Mouse (Mus musculus) lung, embryonic 14.5 days (tissue): ENCODE data around the gene Zfp512b. TPM values are rescaled to one million over a fixed set of nuclear protein-coding genes. Genes with fewer than 3 reads are reported as not detected.

Source experiments
- ATAC-seq: fragments of 200-750 bp; cut with Nextera tagmentation; 2 replicates; pipeline ENCODE4 v1.8.0; 2017; ENCODE audit warnings: mild to moderate bottlenecking, moderate TSS enrichment, moderate library complexity; ENCODE audit not compliant: insufficient read depth
- DNase-seq: peaks from one replicate; pipeline ENCODE4 v3.0.0-alpha.2; 2015
- H3K27ac ChIP-seq: fragments of 300-500 bp; sonication (generic); 2 replicates; pipeline ENCODE4 v1.5.1; 2014; ENCODE audit warnings: low read depth, mild to moderate bottlenecking, moderate library complexity
- H3K27me3 ChIP-seq: fragments of 300-500 bp; sonication (generic); 2 replicates; pipeline ENCODE4 v1.6.1; 2014; ENCODE audit warnings: low read length, control low read depth; ENCODE audit not compliant: insufficient read depth
- H3K36me3 ChIP-seq: fragments of 300-500 bp; sonication (generic); 2 replicates; pipeline ENCODE4 v1.6.1; 2014; ENCODE audit warnings: control low read depth; ENCODE audit not compliant: insufficient read depth
- H3K4me1 ChIP-seq: fragments of 300-500 bp; sonication (generic); 2 replicates; pipeline ENCODE4 v1.6.1; 2014; ENCODE audit warnings: antibody characterized with exemption, control low read depth; ENCODE audit not compliant: insufficient read depth
- H3K4me2 ChIP-seq: fragments of 300-500 bp; sonication (generic); 2 replicates; pipeline ENCODE4 v1.6.1; 2014; ENCODE audit warnings: mild to moderate bottlenecking
- H3K4me3 ChIP-seq: fragments of 300-500 bp; sonication (generic); 2 replicates; pipeline ENCODE4 v1.5.1; 2014; ENCODE audit warnings: low read depth, low read length
- H3K9ac ChIP-seq: fragments of 300-500 bp; sonication (generic); 2 replicates; pipeline ENCODE4 v1.6.1; 2014
- H3K9me3 ChIP-seq: fragments of 300-500 bp; sonication (generic); 2 replicates; pipeline ENCODE4 v1.6.1; 2016; ENCODE audit warnings: low read depth, low read length, control low read depth
- CTCF ChIP-seq: IDR thresholded peaks from 2 replicates; pipeline ENCODE4 v1.5.1; 2016; ENCODE audit warnings: antibody characterized with exemption, low read depth
- WGBS: fragments of 180-500 bp; shearing (Covaris S2); extraction: QIAGEN DNeasy Blood & Tissue Kit; methylation state at CpG from one replicate; pipeline ENCODE4 v1.1.7; 2014; 5-methylcytosine and 5-hydroxymethylcytosine counted together
- polyA plus RNA-seq: library from polyadenylated mRNA; unstranded; fragments of >200 nt; fragmentation: Nextera tagmentation; extraction: Ambion mirVana; gene quantifications from 2 replicates; pipeline ENCODE4 v1.2.1, GENCODE M21; 2014

Gene Zfp512b
- polyA plus RNA-seq, 1 experiment from 2014 or later, result 58.6 TPM

DNA sequence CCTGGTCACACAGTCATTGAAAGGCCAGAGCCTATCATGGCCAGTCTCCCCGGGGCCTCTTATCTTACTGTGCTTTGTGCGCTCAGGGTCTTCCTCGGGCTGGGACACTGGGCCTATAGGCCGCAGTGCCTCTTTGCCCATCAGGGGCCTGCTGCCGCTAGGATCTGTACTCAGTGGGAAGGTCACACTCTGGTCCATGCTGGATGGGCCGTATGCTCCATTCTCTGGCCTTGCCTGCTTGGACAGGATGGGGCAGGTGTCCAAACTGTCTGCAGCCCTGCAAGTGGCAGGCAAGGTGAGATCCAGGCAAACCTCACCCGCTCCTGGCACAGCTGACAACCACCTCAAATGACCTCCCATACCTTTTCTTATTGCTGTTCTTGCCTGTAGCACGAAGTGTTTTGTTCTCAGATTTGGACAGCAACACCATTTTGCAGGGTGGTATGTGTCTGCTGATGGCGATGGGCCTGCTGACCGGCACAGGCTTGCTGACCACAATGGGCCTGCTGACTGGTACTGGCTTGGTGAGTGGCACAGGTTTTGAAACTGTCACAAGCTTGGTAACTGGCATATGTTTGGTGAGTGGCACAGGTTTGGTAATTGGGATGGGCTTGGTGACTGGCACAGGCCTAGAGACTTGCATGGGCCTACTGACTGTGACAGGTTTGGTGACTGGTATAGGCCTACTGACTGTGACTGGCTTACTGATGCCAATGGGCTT, 3.4 kb downstream of the Zfp512b start:
- Histone ChIP-seq H3K36me3 (peaks cover 64% of the 10 kb centered on the region), H3K27ac (no peak overlapping the region), H3K27me3 (no peaks in the 10 kb centered on the region), H3K9me3 (no peaks in the 10 kb centered on the region), H3K4me3 (no peak overlapping the region), H3K4me1 (no peaks in the 10 kb centered on the region), H3K4me2 (no peak overlapping the region), H3K9ac (no peak overlapping the region)
- DNase-seq (no peak), ATAC-seq (no peak)
- TF ChIP-seq CTCF, result no peak
- 88% methylated on average over 10 of the region's 10 CpGs for WGBS

DNA sequence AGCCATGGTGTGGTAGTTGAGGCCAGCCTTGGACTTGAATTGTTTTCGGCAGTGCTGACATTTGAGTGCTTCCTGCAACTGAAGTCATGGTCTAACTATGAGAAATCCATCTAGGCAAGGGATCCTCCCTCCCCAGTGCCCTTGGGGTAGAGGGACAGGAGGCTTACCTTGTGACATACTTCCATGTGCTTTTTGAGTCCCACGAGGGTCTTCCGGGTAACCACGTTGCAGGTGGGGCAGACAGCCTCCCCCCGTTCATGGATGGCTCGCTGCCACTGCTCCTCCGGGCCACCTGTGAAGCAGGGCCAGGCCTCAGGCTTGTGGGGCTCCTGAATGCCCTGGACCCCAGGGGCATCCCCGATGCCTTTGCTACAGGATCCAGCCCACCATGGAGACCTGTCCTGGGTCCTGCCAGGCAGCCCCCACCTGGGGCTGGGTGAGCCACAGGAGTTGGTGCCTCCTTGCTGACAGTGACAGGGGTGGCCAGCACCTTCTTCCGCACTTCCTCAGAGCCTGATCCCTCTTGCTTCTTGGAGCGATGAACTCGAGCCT, 4.3 kb downstream of the Zfp512b start:
- no peak for DNase-seq
- ATAC-seq, result no peak
- Histone ChIP-seq H3K36me3 (peaks cover 70% of the 10 kb centered on the region), H3K27ac (no peak overlapping the region), H3K4me2 (no peak overlapping the region), H3K9me3 (no peaks in the 10 kb centered on the region), H3K9ac (no peak overlapping the region), H3K27me3 (no peaks in the 10 kb centered on the region), H3K4me1 (no peaks in the 10 kb centered on the region), H3K4me3 (no peak overlapping the region)
- 83% methylated on average over 11 of the region's 11 CpGs for WGBS
- TF ChIP-seq CTCF, result no peak

GRCm38 (mm10) chr2:181587796-181588195, 4.8 kb downstream of the Zfp512b start:
- DNase-seq (no peak), ATAC-seq (no peak)
- Histone ChIP-seq H3K36me3 (peaks cover 70% of the 10 kb centered on the region), H3K27ac (no peak overlapping the region), H3K4me2 (no peak overlapping the region), H3K9ac (no peak overlapping the region), H3K27me3 (no peaks in the 10 kb centered on the region), H3K9me3 (no peaks in the 10 kb centered on the region), H3K4me3 (no peak overlapping the region), H3K4me1 (no peaks in the 10 kb centered on the region)
- 79% methylated on average over 6 of the region's 6 CpGs for WGBS
- TF ChIP-seq CTCF, result no peak

DNA sequence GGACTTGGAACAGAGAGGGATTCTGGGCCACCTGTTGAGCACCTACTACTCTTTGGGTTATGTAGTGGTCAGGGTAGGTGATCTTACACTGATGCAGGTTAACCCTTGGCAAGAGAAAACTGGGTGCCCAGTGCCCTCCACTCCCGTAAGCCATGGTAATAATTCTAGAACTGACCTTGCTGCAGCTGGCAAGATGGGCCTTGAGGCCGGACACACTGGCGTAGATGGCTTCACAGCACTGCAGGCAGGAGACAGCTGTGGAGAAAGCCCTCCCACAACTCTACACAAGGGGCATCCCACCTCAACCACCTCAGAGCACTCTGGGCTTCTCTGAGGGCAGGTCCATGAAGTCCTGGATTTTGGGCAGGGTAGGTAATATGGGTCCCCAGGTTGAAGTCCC, 6.5 kb downstream of the Zfp512b start:
- Histone ChIP-seq H3K4me2 (no peak overlapping the region), H3K4me1 (peaks cover 3% of the 10 kb centered on the region; the same call in 1 of the 2 replicates), H3K27ac (no peak overlapping the region), H3K36me3 (peaks cover 70% of the 10 kb centered on the region), H3K27me3 (no peaks in the 10 kb centered on the region), H3K4me3 (no peak overlapping the region), H3K9me3 (no peaks in the 10 kb centered on the region), H3K9ac (no peak overlapping the region)
- ATAC-seq (no peak), DNase-seq (no peak)
- WGBS, result 94% methylated on average over 3 of the region's 3 CpGs
- no peak for TF ChIP-seq CTCF

DNA sequence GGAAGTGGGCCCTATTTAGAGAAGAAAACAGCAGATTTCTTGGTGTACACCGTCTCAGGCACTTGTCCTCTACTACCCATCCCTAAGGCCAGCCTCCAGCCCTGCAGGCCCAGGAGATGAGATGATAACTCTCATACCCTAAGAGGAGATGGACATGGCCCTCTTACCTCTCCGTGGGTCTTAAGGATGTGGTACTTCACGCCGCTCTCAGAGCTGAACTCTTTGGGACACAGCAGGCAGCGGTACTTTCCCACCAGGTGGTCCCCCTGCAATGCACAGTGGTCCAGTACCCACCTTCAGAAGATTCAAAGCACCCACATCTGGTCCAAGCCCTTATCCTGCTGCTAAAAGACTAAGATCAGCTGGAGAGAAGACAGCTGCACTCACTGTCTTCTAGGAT, 7.1 kb downstream of the Zfp512b start:
- no peak overlapping the region for H3K27ac ChIP-seq
- 91% methylated on average over 5 of the region's 5 CpGs for WGBS
- no peak overlapping the region for H3K4me3 ChIP-seq
- peaks cover 6% of the 10 kb centered on the region for H3K4me1 ChIP-seq
- H3K27me3 ChIP-seq, result no peaks in the 10 kb centered on the region
- DNase-seq, result no peak
- H3K36me3 ChIP-seq, result peaks cover 68% of the 10 kb centered on the region
- no peak overlapping the region for H3K9ac ChIP-seq
- no peak overlapping the region for H3K4me2 ChIP-seq
- no peaks in the 10 kb centered on the region for H3K9me3 ChIP-seq
- no peak for TF ChIP-seq CTCF
- ATAC-seq, result no peak

DNA sequence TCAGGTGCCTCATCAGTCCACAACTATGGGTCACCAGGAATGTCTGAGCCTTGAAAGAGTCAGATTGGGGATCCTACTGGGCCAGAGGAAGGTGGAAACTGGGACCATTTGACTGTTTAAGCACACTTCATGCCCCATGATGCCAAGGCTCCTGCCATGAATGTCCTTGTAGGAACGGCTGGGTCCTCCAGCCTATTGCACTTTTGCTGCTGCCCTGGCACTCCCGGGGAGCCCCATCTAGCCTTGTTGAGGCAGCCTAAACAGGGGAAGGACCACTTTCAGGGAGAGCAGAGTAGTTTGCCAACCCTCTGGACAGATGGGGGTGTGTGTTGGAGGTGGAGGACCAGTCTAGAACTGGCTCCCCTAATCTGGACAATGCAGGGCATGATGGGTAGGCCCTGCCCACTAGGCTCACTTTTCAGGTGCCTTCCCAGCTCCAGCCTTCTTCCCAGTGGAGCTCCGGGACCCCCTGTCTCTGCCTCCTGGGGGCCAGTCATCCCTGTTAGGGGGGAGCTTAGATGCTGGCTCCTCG, 8.1 kb downstream of the Zfp512b start, which contains the start of gene Uckl1:
TSS of gene Uckl1 (minus strand) at position 482 of the 532 bp plus-strand sequence.
- H3K9me3 ChIP-seq, result no peaks in the 10 kb centered on the region
- no peak within 1 kb of the TSS for H3K4me3 ChIP-seq
- no peak for TF ChIP-seq CTCF
- H3K9ac ChIP-seq, result no peak within 1 kb of the TSS
- H3K36me3 ChIP-seq, result peaks cover 58% of the 10 kb centered on the region
- 80% methylated on average over 4 of the region's 4 CpGs for WGBS
- H3K27me3 ChIP-seq, result no peaks in the 10 kb centered on the region
- H3K4me1 ChIP-seq, result peaks cover 8% of the 10 kb centered on the region
- no peak for ATAC-seq
- no peak within 1 kb of the TSS for H3K4me2 ChIP-seq
- no peak for DNase-seq
- H3K27ac ChIP-seq, result no peak within 1 kb of the TSS

- DNase-seq (no peak), ATAC-seq (no peak)
- H3K9me3 ChIP-seq, result no peaks in the 10 kb centered on the region
- H3K36me3 ChIP-seq, result peaks cover 50% of the 10 kb centered on the region
- WGBS, result 87% methylated on average over 3 of the region's 3 CpGs
- TF ChIP-seq CTCF, result no peak
- no peak overlapping the region for H3K27ac ChIP-seq
- no peak overlapping the region for H3K4me3 ChIP-seq
- H3K27me3 ChIP-seq, result no peaks in the 10 kb centered on the region
- peaks cover 8% of the 10 kb centered on the region for H3K4me1 ChIP-seq
- H3K4me2 ChIP-seq, result no peak overlapping the region
- H3K9ac ChIP-seq, result no peak overlapping the region
These were observed 8.9 kb downstream of the Zfp512b start for GRCm38 (mm10) chr2:181583460-181584257.
